Mouse (Mus musculus): ENCODE results near the gene Msl3l2.
A peak's percentile ranks its signal among the peaks of the same experiment; 100 is the strongest.

The Msl3l2 gene

GRCm38 (mm10) chr10:56106333-56106995 is at the start of gene Msl3l2:
Gene Msl3l2, plus strand, starts transcription at chr10:56106917.
- peak; percentile 88 to 94 for DNase-seq (ENCODE audit: low spot score in 2 of 2)

- peak in 1 of 2 experiments; percentile 44 for DNase-seq (ENCODE audit: low spot score in 2 of 2)
Measured at GRCm38 (mm10) chr10:56058979-56059422, 47.7 kb upstream of the Msl3l2 start.

GRCm38 (mm10) chr10:56061238-56061830 is 45.4 kb upstream of the Msl3l2 start:
- no peak for DNase-seq (ENCODE audit: low spot score in 2 of 2)

GRCm38 (mm10) chr10:56062746-56063145 is 44.0 kb upstream of the Msl3l2 start:
- DNase-seq (ENCODE audit: low spot score in 2 of 2) = peak; percentile 17 to 44

GRCm38 (mm10) chr10:56089714-56090113 is 17.0 kb upstream of the Msl3l2 start:
- no peak for DNase-seq (ENCODE audit: low spot score in 2 of 2)

GRCm38 (mm10) chr10:56094586-56094985 is 12.1 kb upstream of the Msl3l2 start:
- no peak for DNase-seq (ENCODE audit: low spot score in 2 of 2)

GRCm38 (mm10) chr10:56096757-56097156 is 10.0 kb upstream of the Msl3l2 start:
- DNase-seq (ENCODE audit: low spot score in 2 of 2) = no peak

GRCm38 (mm10) chr10:56099126-56099525 is 7.6 kb upstream of the Msl3l2 start:
- DNase-seq (ENCODE audit: low spot score in 2 of 2) = no peak

- no peak for DNase-seq (ENCODE audit: low spot score in 2 of 2)
Measured at GRCm38 (mm10) chr10:56099641-56100310, 6.9 kb upstream of the Msl3l2 start.

- no peak for DNase-seq (ENCODE audit: low spot score in 2 of 2)
Measured at GRCm38 (mm10) chr10:56106996-56107334, 248 bp downstream of the Msl3l2 start.

GRCm38 (mm10) chr10:56114951-56115635 is 8.4 kb downstream of the Msl3l2 start:
- DNase-seq (ENCODE audit: low spot score in 2 of 2) = peak; percentile 81 to 83

GRCm38 (mm10) chr10:56115636-56116180 is 9.0 kb downstream of the Msl3l2 start:
- peak in 1 of 2 experiments; percentile 60 for DNase-seq (ENCODE audit: low spot score in 2 of 2)

- DNase-seq (ENCODE audit: low spot score in 2 of 2) = no peak
Measured at GRCm38 (mm10) chr10:56126972-56127371, 20.3 kb downstream of the Msl3l2 start.

- no peak for DNase-seq (ENCODE audit: low spot score in 2 of 2)
Measured at GRCm38 (mm10) chr10:56129642-56130041, 22.9 kb downstream of the Msl3l2 start.

- DNase-seq (ENCODE audit: low spot score in 2 of 2) = no peak
Measured at GRCm38 (mm10) chr10:56137191-56137590, 30.5 kb downstream of the Msl3l2 start.

GRCm38 (mm10) chr10:56148920-56149319 is 42.2 kb downstream of the Msl3l2 start:
- DNase-seq (ENCODE audit: low spot score in 2 of 2) = no peak

- DNase-seq (ENCODE audit: low spot score in 2 of 2) = no peak
Measured at GRCm38 (mm10) chr10:56156956-56157355, 50.2 kb downstream of the Msl3l2 start.

- no peak for DNase-seq (ENCODE audit: low spot score in 2 of 2)
Measured at GRCm38 (mm10) chr10:56158207-56158606, 51.5 kb downstream of the Msl3l2 start.

GRCm38 (mm10) chr10:56158748-56159147 is 52.0 kb downstream of the Msl3l2 start:
- no peak for DNase-seq (ENCODE audit: low spot score in 2 of 2)

- DNase-seq (ENCODE audit: low spot score in 2 of 2) = no peak
Measured at GRCm38 (mm10) chr10:56164411-56164810, 57.7 kb downstream of the Msl3l2 start.

GRCm38 (mm10) chr10:56165758-56166157 is 59.0 kb downstream of the Msl3l2 start:
- DNase-seq (ENCODE audit: low spot score in 2 of 2) = peak; percentile 19 to 46

Data from frontal cortex, postnatal 36 days (tissue).